Mouse (Mus musculus) left cerebral cortex, postnatal 10 days (tissue): ENCODE results near the gene Cped1. TPM values are rescaled to one million over a fixed set of nuclear protein-coding genes. Genes with fewer than 3 reads are reported as not detected.

Experiments used
- DNase-seq, 2 experiments: peaks; one replicate each; pipeline ENCODE4 v3.0.0; 2021 to 2022; ENCODE audit warnings: low spot score in 2 of 2, mixed read lengths in 1 of 2; ENCODE audit errors: extremely low spot score in 1 of 2
- intact Hi-C: fragments of 180-260 bp; cut with DNase I; formaldehyde crosslinking; loops from one replicate; pipeline ENCODE4 v1.15.1; 2025
- total RNA-seq, 2 experiments: library from RNA; stranded (reverse); gene quantifications; 2 replicates each; pipeline ENCODE4 v1.2.3; 2021

The Cped1 gene
- total RNA-seq, 2 experiments from 2014 or later: 1.9 to 2.0 TPM

- no peak for DNase-seq
- intact Hi-C loops: no loop called here
These were observed 212.9 kb downstream of the Cped1 start for GRCm38 (mm10) chr6:22198603-22199002.

GRCm38 (mm10) chr6:22199473-22199872 is 213.8 kb downstream of the Cped1 start:
- no peak for DNase-seq
- intact Hi-C loops: no loop called here

GRCm38 (mm10) chr6:22200133-22200532 is 214.4 kb downstream of the Cped1 start:
- intact Hi-C loops: no loop called here
- no peak for DNase-seq

- no peak for DNase-seq
- intact Hi-C loops: no loop called here
These were observed 216.2 kb downstream of the Cped1 start for GRCm38 (mm10) chr6:22201879-22202278.

GRCm38 (mm10) chr6:22205030-22205750 is 219.5 kb downstream of the Cped1 start:
- DNase-seq: no peak
- intact Hi-C loops: no loop called here

GRCm38 (mm10) chr6:22205751-22206121 is 220.0 kb downstream of the Cped1 start:
- no peak for DNase-seq
- intact Hi-C loops: no loop called here

- intact Hi-C loops: no loop called here
These were observed 220.5 kb downstream of the Cped1 start for GRCm38 (mm10) chr6:22206179-22206578.

GRCm38 (mm10) chr6:22206630-22207293 is 221.0 kb downstream of the Cped1 start:
- DNase-seq: no peak
- intact Hi-C loops: no loop called here

More at GRCm38 (mm10) chr6:22206179-22206578, 220.5 kb downstream of the Cped1 start:
- no peak for DNase-seq

GRCm38 (mm10) chr6:22212158-22212557 is 226.4 kb downstream of the Cped1 start:
- intact Hi-C loops: no loop called here
- no peak for DNase-seq

- intact Hi-C loops: no loop called here
These were observed 227.5 kb downstream of the Cped1 start for GRCm38 (mm10) chr6:22213187-22213586.

GRCm38 (mm10) chr6:22213813-22214212 is 228.1 kb downstream of the Cped1 start:
- DNase-seq: no peak
- intact Hi-C loops: no loop called here

More at GRCm38 (mm10) chr6:22213187-22213586, 227.5 kb downstream of the Cped1 start:
- DNase-seq: no peak

- DNase-seq: no peak
- intact Hi-C loops: no loop called here
These were observed 228.9 kb downstream of the Cped1 start for GRCm38 (mm10) chr6:22214665-22215064.

GRCm38 (mm10) chr6:22216276-22216973 is 230.7 kb downstream of the Cped1 start:
- DNase-seq: no peak
- intact Hi-C loops: no loop called here

GRCm38 (mm10) chr6:22221134-22221533 is 235.4 kb downstream of the Cped1 start:
- no peak for DNase-seq
- intact Hi-C loops: no loop called here

- intact Hi-C loops: no loop called here
- no peak for DNase-seq
These were observed 236.4 kb downstream of the Cped1 start for GRCm38 (mm10) chr6:22222087-22222486.

- no peak for DNase-seq
- intact Hi-C loops: no loop called here
These were observed 237.2 kb downstream of the Cped1 start for GRCm38 (mm10) chr6:22222947-22223346.

GRCm38 (mm10) chr6:22224351-22224750 is 238.6 kb downstream of the Cped1 start:
- intact Hi-C loops: no loop called here
- no peak for DNase-seq

GRCm38 (mm10) chr6:22231244-22231643 is 245.5 kb downstream of the Cped1 start:
- intact Hi-C loops: no loop called here
- DNase-seq: no peak

- DNase-seq: no peak
- intact Hi-C loops: no loop called here
These were observed 247.8 kb downstream of the Cped1 start for GRCm38 (mm10) chr6:22233517-22233916.

GRCm38 (mm10) chr6:22235133-22235532 is 249.4 kb downstream of the Cped1 start:
- intact Hi-C loops: no loop called here
- no peak for DNase-seq
